Mouse (Mus musculus) adrenal gland, postnatal 36 days (tissue): ENCODE measurements around the gene Zfp109. TPM values are rescaled to one million over a fixed set of nuclear protein-coding genes. Genes with fewer than 3 reads are reported as not detected.

Source experiments
- DNase-seq, 2 experiments: peaks; one replicate each; pipeline ENCODE4 v3.0.0; 2021; ENCODE audit warnings: mixed read lengths in 1 of 2
- total RNA-seq, 2 experiments: library from RNA; stranded (reverse); gene quantifications; 2 replicates each; pipeline ENCODE4 v1.2.3; 2021

Zfp109 gene
- total RNA-seq, 2 experiments from 2014 or later, result 3.4 to 3.8 TPM

GRCm38 (mm10) chr7:24207488-24208261 is 29.7 kb downstream of the Zfp109 start:
- DNase-seq, result peak; percentile 70 to 73

DNA sequence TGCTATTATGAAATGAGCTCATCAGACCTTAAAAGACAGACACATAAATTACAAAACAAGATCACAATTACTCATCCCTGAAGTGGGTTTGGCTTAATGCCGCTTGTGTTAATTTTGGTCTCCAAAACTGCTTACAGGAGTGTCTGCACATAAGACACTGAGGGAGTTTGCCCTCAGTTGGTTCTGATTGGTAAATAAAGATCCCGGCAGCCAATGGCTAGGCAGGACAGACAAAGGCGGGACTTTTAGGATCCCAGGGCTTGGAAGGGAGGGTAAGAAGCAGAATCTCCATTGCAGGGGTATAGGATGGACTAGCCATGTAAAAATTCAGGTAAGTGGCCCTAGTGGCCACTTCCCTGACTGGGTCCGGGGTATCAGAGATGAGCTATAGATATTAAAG is 40.4 kb downstream of the Zfp109 start:
- DNase-seq, result no peak

GRCm38 (mm10) chr7:24193157-24193556 is 44.2 kb downstream of the Zfp109 start:
- DNase-seq, result no peak

DNA sequence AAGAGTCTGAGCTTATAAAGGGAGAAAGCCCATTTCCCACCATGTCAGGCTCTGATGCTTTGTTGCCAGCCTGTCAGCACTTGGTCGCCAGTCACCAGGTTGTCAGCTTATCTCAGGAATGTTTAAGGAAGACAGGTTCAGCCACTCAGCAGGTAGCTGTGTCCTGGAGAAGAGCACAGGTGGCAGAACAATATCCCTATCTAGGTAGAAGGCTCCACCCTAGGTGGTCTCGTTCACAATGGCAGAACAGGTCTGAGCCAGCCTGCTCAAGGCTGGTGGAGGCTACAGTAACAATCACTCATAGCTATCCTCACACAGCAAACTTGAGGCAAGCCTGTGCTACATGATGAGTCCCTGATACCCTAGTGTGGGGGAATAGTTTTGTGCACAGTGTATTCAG is 46.0 kb downstream of the Zfp109 start:
- no peak for DNase-seq

GRCm38 (mm10) chr7:24189571-24189944 is 47.8 kb downstream of the Zfp109 start:
- DNase-seq, result no peak

DNA sequence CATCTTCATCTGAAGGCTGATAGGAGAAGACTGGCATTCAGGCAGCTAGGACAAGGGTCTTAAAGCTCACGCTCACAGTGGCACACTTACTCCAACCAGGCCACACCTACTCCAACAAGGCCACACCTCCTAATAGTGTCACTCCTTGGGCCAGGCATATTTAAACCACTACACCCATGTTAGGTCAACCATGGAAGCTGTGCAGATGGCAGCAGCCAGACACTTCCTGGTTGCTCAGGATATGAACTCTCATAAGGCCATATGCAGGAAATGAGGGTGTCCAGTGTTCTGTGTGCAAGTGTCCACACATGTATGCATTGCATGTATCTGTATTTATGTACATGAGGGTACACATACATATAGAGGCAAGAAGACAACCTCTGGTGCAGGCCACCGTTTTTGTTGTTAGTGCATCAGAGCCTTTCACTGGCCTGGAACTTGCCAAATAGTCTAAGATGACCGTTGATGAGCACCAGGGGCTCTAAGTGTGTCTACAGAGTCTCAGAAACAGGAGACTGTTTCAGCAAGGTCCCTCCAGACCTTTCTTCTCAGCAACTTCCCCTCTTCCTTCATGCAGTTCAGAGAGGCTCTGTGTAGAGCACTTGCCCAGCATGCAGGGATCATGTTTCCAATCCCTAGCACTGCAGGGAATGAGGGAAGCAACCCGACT is 48.3 kb downstream of the Zfp109 start:
- DNase-seq, result no peak

GRCm38 (mm10) chr7:24187611-24188010 is 49.7 kb downstream of the Zfp109 start:
- DNase-seq, result no peak

Other genes starting within 250 kb of the Zfp109 start
- gene V1rd19, start 235.9 kb downstream of the Zfp109 start, total RNA-seq, result not detected
- not detected for gene Vmn1r183, start 184.3 kb downstream of the Zfp109 start, total RNA-seq
- gene Zfp180, start 155.6 kb downstream of the Zfp109 start, total RNA-seq, result 10 to 100 TPM; 23.3 to 26.3 TPM
- 1 to 10 TPM; 2.8 to 3.4 TPM for gene Zfp112, start 125.2 kb downstream of the Zfp109 start, total RNA-seq
- 1 to 10 TPM; 8.8 TPM for gene Zfp235, start 103.4 kb downstream of the Zfp109 start, total RNA-seq
- gene Zfp114, start 62.5 kb downstream of the Zfp109 start, total RNA-seq, result under 1 TPM; 0.20 to 0.70 TPM
- gene Zfp111, start 26.1 kb downstream of the Zfp109 start, total RNA-seq, result 1 to 10 TPM; 8.1 to 9.9 TPM
- gene Zfp108, start 17.2 kb upstream of the Zfp109 start, total RNA-seq, result 1 to 10 TPM; 2.0 to 2.1 TPM
- 1 to 10 TPM; 4.7 to 5.2 TPM for gene Zfp93, start 32.9 kb upstream of the Zfp109 start, total RNA-seq
- gene Zfp61, start 63.7 kb upstream of the Zfp109 start, total RNA-seq, result 10 to 100 TPM in 1 of 2 experiments, 1 to 10 TPM in 1; 8.8 to 10.3 TPM
- gene Zfp94, start 79.1 kb upstream of the Zfp109 start, total RNA-seq, result 1 to 10 TPM; 3.1 to 4.0 TPM
- under 1 TPM; 0.36 to 0.56 TPM for gene Tescl, start 96.4 kb upstream of the Zfp109 start, total RNA-seq
- not detected for gene Lypd5, start 111.6 kb upstream of the Zfp109 start, total RNA-seq
- gene Kcnn4, start 132.7 kb upstream of the Zfp109 start, total RNA-seq, result 1 to 10 TPM in 1 of 2 experiments, under 1 TPM in 1; 0.79 to 1.3 TPM
- gene Smg9, start 162.1 kb upstream of the Zfp109 start, total RNA-seq, result 10 to 100 TPM; 17.8 to 21.1 TPM
- gene Irgc1, start 214.7 kb upstream of the Zfp109 start, total RNA-seq, result not detected
- gene Plaur, start 224.9 kb upstream of the Zfp109 start, total RNA-seq, result 1 to 10 TPM; 7.9 to 9.8 TPM
- 1 to 10 TPM; 2.8 to 3.6 TPM for gene Cadm4, start 244.5 kb upstream of the Zfp109 start, total RNA-seq